Comparison of ENCODE assay signal across 9 mouse cellular contexts in genomic region chr4:53832321-53832720, GRCm38 (mm10). TPM values are rescaled to one million over a fixed set of nuclear protein-coding genes. Genes with fewer than 3 reads are reported as not detected.
DNase-seq lines count a peak whose midpoint lies in the region; ATAC-seq and TF ChIP-seq lines count a peak whose summit lies in the region.
"Had no signal": no experiment of that assay in that cellular context is flagged by ENCODE, and none has a peak within 500 bp of the region (broad histone marks: within the 10 kb centered on the region; RNA-seq: fewer than 3 reads in every experiment).

No protein-coding gene starts in this region.

- DNase-seq in heart, adult 18-20 months = peak; percentile 40 to 56
- DNase-seq in heart, postnatal 25 days (ENCODE audit: low spot score) = no peak
- DNase-seq in layer of hippocampus, adult 9-10 months (ENCODE audit: low spot score) = peak; percentile 33
- DNase-seq in adrenal gland, adult (ENCODE audit: inconsistent age in 2 of 2, low spot score in 1 of 2) = no peak
- DNase-seq in forebrain, postnatal 0 days = no peak

- 41% methylated on average over 3 of the region's 3 CpGs for WGBS in midbrain, embryonic 13.5 days
- WGBS in midbrain, embryonic 15.5 days = 33% methylated on average over 3 of the region's 3 CpGs
- 46% methylated on average over 3 of the region's 3 CpGs for WGBS in forebrain, postnatal 0 days

- H3K27ac ChIP-seq in midbrain, embryonic 13.5 days = no peak overlapping the region
- no peak overlapping the region for H3K27ac ChIP-seq in midbrain, embryonic 15.5 days
- H3K27ac ChIP-seq in forebrain, postnatal 0 days (ENCODE audit: low read depth, low read length) = no peak overlapping the region
- H3K27ac ChIP-seq: left cerebral cortex, adult 2 months had no signal

- H3K27me3 ChIP-seq in midbrain, embryonic 13.5 days = no peaks in the 10 kb centered on the region
- no peaks in the 10 kb centered on the region for H3K27me3 ChIP-seq in midbrain, embryonic 15.5 days (replicated peaks)
- no peaks in the 10 kb centered on the region for H3K27me3 ChIP-seq in forebrain, postnatal 0 days (ENCODE audit: insufficient read depth, low read length)

- TF ChIP-seq CTCF in forebrain, postnatal 0 days (IDR thresholded peaks at IDR 0.05; ENCODE audit: low read depth) = no peak

- H3K36me3 ChIP-seq in midbrain, embryonic 13.5 days = no peaks in the 10 kb centered on the region
- no peaks in the 10 kb centered on the region for H3K36me3 ChIP-seq in midbrain, embryonic 15.5 days (replicated peaks)
- H3K36me3 ChIP-seq in forebrain, postnatal 0 days (ENCODE audit: insufficient read depth) = no peaks in the 10 kb centered on the region

- H3K4me1 ChIP-seq in midbrain, embryonic 13.5 days (replicated peaks) = peaks cover 29% of the 10 kb centered on the region
- H3K4me1 ChIP-seq in midbrain, embryonic 15.5 days = peaks cover 7% of the 10 kb centered on the region
- H3K4me1 ChIP-seq in forebrain, postnatal 0 days (ENCODE audit: insufficient read depth) = no peaks in the 10 kb centered on the region

- ATAC-seq in midbrain, embryonic 13.5 days = 0 out of 2 replicates have a peak, but pooled peaks have one; percentile 48
- no peak for ATAC-seq in midbrain, embryonic 15.5 days (replicated peaks)
- peak; percentile 44; the same call in 1 of the 2 replicates for ATAC-seq in neutrophil, adult 5-6 weeks (ENCODE audit: extremely low read depth, insufficient number of reproducible peaks, low FRiP score, poor library complexity, severe bottlenecking)
- no peak for ATAC-seq in forebrain, postnatal 0 days

- H3K4me2 ChIP-seq in midbrain, embryonic 13.5 days (replicated peaks) = no peak overlapping the region
- no peak overlapping the region for H3K4me2 ChIP-seq in midbrain, embryonic 15.5 days
- H3K4me2 ChIP-seq in forebrain, postnatal 0 days (ENCODE audit: low read depth) = no peak overlapping the region

- no peak overlapping the region for H3K9ac ChIP-seq in midbrain, embryonic 13.5 days (replicated peaks)
- no peak overlapping the region for H3K9ac ChIP-seq in midbrain, embryonic 15.5 days
- no peak overlapping the region for H3K9ac ChIP-seq in forebrain, postnatal 0 days

- no peaks in the 10 kb centered on the region for H3K9me3 ChIP-seq in midbrain, embryonic 13.5 days
- H3K9me3 ChIP-seq in midbrain, embryonic 15.5 days = no peaks in the 10 kb centered on the region
- H3K9me3 ChIP-seq in forebrain, postnatal 0 days (ENCODE audit: low read length) = no peaks in the 10 kb centered on the region

- intact Hi-C loops in heart, postnatal 25 days (cut with DNase I) = no loop called here

- H3K4me3 ChIP-seq in midbrain, embryonic 13.5 days (replicated peaks) = no peak overlapping the region
- no peak overlapping the region for H3K4me3 ChIP-seq in midbrain, embryonic 15.5 days
- no peak overlapping the region for H3K4me3 ChIP-seq in forebrain, postnatal 0 days (ENCODE audit: low read depth, low read length)
- H3K4me3 ChIP-seq: left cerebral cortex, adult 2 months had no signal

RNA-seq across cellular contexts. Expression of gene Tmem38b, which starts 6.5 kb away (rescaled TPM):
- 10 to 100 TPM; 21.8 to 23.4 TPM for total RNA-seq in heart, adult 18-20 months (2021)
- total RNA-seq in heart, postnatal 25 days (2021) = 10 to 100 TPM; 18.2 to 19.3 TPM
- 11.1 TPM in 2 replicates for polyA plus RNA-seq in midbrain, embryonic 13.5 days (2015; fragmentation: Nextera tagmentation; extraction: Ambion mirVana)
- polyA plus RNA-seq in midbrain, embryonic 15.5 days (2015; fragmentation: Nextera tagmentation; extraction: Ambion mirVana) = 7.4 and 7.7 TPM in 2 replicates
- 7.5 and 10.1 TPM in 2 replicates for total RNA-seq in neutrophil, adult 5-6 weeks (2017)
- 3.6 and 4.3 TPM in 2 replicates for total RNA-seq in forebrain, postnatal 0 days (2014; rRNA removed)
- polyA plus RNA-seq in forebrain, postnatal 0 days (2015; fragmentation: Nextera tagmentation; extraction: Ambion mirVana) = 4.5 and 5.4 TPM in 2 replicates

RNA-seq across cellular contexts. Expression of gene Tal2, which starts 52.8 kb away (rescaled TPM):
- total RNA-seq in heart, adult 18-20 months (2021) = under 1 TPM in 1 of 2 experiments, not detected in 1; 0.15 TPM
- under 1 TPM in 1 of 2 experiments, not detected in 1; 0.16 TPM for total RNA-seq in heart, postnatal 25 days (2021)
- 30.1 and 35.7 TPM in 2 replicates for polyA plus RNA-seq in midbrain, embryonic 13.5 days (2015; fragmentation: Nextera tagmentation; extraction: Ambion mirVana)
- polyA plus RNA-seq in midbrain, embryonic 15.5 days (2015; fragmentation: Nextera tagmentation; extraction: Ambion mirVana) = 5.2 and 6.2 TPM in 2 replicates
- total RNA-seq in neutrophil, adult 5-6 weeks (2017) = 0.12 and 0.23 TPM in 2 replicates
- total RNA-seq in forebrain, postnatal 0 days (2014; rRNA removed) = 0.23 and 0.62 TPM in 2 replicates
- 0.11 and 0.23 TPM in 2 replicates for polyA plus RNA-seq in forebrain, postnatal 0 days (2015; fragmentation: Nextera tagmentation; extraction: Ambion mirVana)

Comparison
In these comparisons a context has a peak if more than half of its experiments do, and no peak if none do; other contexts are left out.
1. DNase-seq: peak in heart, adult 18-20 months (2 of 2) and layer of hippocampus, adult 9-10 months (single experiment); none in heart, postnatal 25 days (single experiment), adrenal gland, adult (0 of 2) and forebrain, postnatal 0 days (single experiment).
2. ATAC-seq: peak in midbrain, embryonic 13.5 days (single experiment) and neutrophil, adult 5-6 weeks (single experiment); none in midbrain, embryonic 15.5 days (single experiment) and forebrain, postnatal 0 days (single experiment).